Mouse (Mus musculus) liver, postnatal 0 days (tissue): ENCODE measurements around the gene Syt6. TPM values are rescaled to one million over a fixed set of nuclear protein-coding genes. Genes with fewer than 3 reads are reported as not detected.

Experiments used
- ATAC-seq: fragments of 200-750 bp; cut with Nextera tagmentation; 2 replicates; pipeline ENCODE4 v1.8.0; 2017; ENCODE audit warnings: mild to moderate bottlenecking, moderate library complexity
- DNase-seq: peaks from one replicate; pipeline ENCODE4 v3.0.0-alpha.2; 2016
- H3K27ac ChIP-seq: fragments of 300-500 bp; sonication (generic); 2 replicates; pipeline ENCODE4 v1.5.1; 2014; ENCODE audit warnings: antibody characterized with exemption, moderate library complexity, mild to moderate bottlenecking, low read depth
- H3K27me3 ChIP-seq: fragments of 300-500 bp; sonication (generic); 2 replicates; pipeline ENCODE4 v1.6.1; 2014; ENCODE audit warnings: low read length, control low read depth, mixed read lengths; ENCODE audit not compliant: insufficient read depth
- H3K36me3 ChIP-seq: fragments of 300-500 bp; sonication (generic); replicated peaks from 2 replicates; pipeline ENCODE4 v1.6.1; 2014; ENCODE audit warnings: mild to moderate bottlenecking, control low read depth, low read length, moderate library complexity, mixed read lengths; ENCODE audit not compliant: insufficient read depth
- H3K4me1 ChIP-seq: fragments of 300-500 bp; sonication (generic); 2 replicates; pipeline ENCODE4 v1.6.1; 2014; ENCODE audit warnings: antibody characterized with exemption, mild to moderate bottlenecking, control low read depth; ENCODE audit not compliant: insufficient read depth
- H3K4me2 ChIP-seq: fragments of 300-500 bp; sonication (generic); 2 replicates; pipeline ENCODE4 v1.6.1; 2014; ENCODE audit warnings: low read depth, mild to moderate bottlenecking, low read length, moderate library complexity, mixed read lengths
- H3K4me3 ChIP-seq: fragments of 300-500 bp; sonication (generic); 2 replicates; pipeline ENCODE4 v1.5.1; 2014; ENCODE audit warnings: low read depth, low read length
- H3K9ac ChIP-seq: fragments of 300-500 bp; sonication (generic); replicated peaks from 2 replicates; pipeline ENCODE4 v1.6.1; 2014; ENCODE audit warnings: mild to moderate bottlenecking, moderate library complexity
- H3K9me3 ChIP-seq: fragments of 300-500 bp; sonication (generic); 2 replicates; pipeline ENCODE4 v1.6.1; 2016; ENCODE audit warnings: mild to moderate bottlenecking, control low read depth, low read length, mixed read lengths
- CTCF ChIP-seq: sonication (generic); IDR thresholded peaks from 2 replicates; pipeline ENCODE4 v1.5.1; 2016; ENCODE audit warnings: antibody characterized with exemption, low read depth
- EP300 ChIP-seq: IDR thresholded peaks from 2 replicates; pipeline ENCODE4 v1.6.1; 2016; ENCODE audit warnings: antibody characterized with exemption, low read depth, mild to moderate bottlenecking
- WGBS: fragments of 180-500 bp; shearing (Covaris S2); extraction: QIAGEN DNeasy Blood & Tissue Kit; methylation state at CpG from one replicate; pipeline ENCODE4 v1.1.7; 2014; ENCODE audit not compliant: insufficient replicate concordance; 5-methylcytosine and 5-hydroxymethylcytosine counted together
- polyA plus RNA-seq: library from polyadenylated mRNA; unstranded; fragments of >200 nt; fragmentation: Nextera tagmentation; extraction: Ambion mirVana; gene quantifications from 2 replicates; pipeline ENCODE4 v1.2.1, GENCODE M21; 2015

Gene Syt6
- polyA plus RNA-seq, 1 experiment from 2014 or later = not detected

GRCm38 (mm10) chr3:103648486-103648885, 73.5 kb downstream of the Syt6 start:
- no peak overlapping the region for H3K4me2 ChIP-seq
- no peaks in the 10 kb centered on the region for H3K9me3 ChIP-seq
- ATAC-seq (no peak), DNase-seq (no peak)
- H3K9ac ChIP-seq = no peak overlapping the region
- no peak for TF ChIP-seq EP300
- TF ChIP-seq CTCF = no peak
- H3K27me3 ChIP-seq = no peaks in the 10 kb centered on the region
- no peaks in the 10 kb centered on the region for H3K36me3 ChIP-seq
- H3K27ac ChIP-seq = no peak overlapping the region
- no peak overlapping the region for H3K4me3 ChIP-seq
- no peaks in the 10 kb centered on the region for H3K4me1 ChIP-seq
- WGBS = 61% methylated on average over 4 of the region's 4 CpGs

DNA sequence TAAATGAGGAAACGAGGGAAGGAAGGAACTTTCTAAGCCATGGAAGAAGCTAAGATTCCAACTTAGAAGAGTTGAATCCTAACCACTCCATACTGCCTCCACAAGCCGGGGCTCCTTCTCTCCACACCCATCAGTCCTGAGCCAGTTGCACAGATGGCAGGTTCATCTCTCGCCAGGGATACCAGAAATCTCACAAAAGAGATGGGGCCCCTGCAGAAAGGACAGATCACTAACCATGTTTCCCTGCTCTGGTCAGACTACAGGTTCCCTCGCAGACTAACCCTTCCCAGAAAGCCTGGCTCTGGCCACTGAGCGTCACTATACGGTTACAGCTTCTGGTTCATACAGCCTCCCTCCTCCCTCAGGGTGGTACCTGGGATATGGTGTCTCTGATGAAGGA, 74.7 kb downstream of the Syt6 start:
- Histone ChIP-seq H3K9me3 (no peaks in the 10 kb centered on the region), H3K9ac (no peak overlapping the region), H3K27ac (no peak overlapping the region), H3K4me1 (no peaks in the 10 kb centered on the region), H3K27me3 (no peaks in the 10 kb centered on the region), H3K4me3 (no peak overlapping the region), H3K36me3 (no peaks in the 10 kb centered on the region), H3K4me2 (no peak overlapping the region)
- ATAC-seq (no peak), DNase-seq (no peak)
- no peak for TF ChIP-seq EP300
- TF ChIP-seq CTCF = no peak
- 78% methylated on average over 6 of the region's 6 CpGs for WGBS

GRCm38 (mm10) chr3:103650406-103650805, 75.4 kb downstream of the Syt6 start:
- ATAC-seq (no peak), DNase-seq (no peak)
- H3K4me2 ChIP-seq = no peak overlapping the region
- H3K27ac ChIP-seq = no peak overlapping the region
- H3K36me3 ChIP-seq = no peaks in the 10 kb centered on the region
- H3K4me3 ChIP-seq = no peak overlapping the region
- H3K27me3 ChIP-seq = no peaks in the 10 kb centered on the region
- no peaks in the 10 kb centered on the region for H3K4me1 ChIP-seq
- H3K9ac ChIP-seq = no peak overlapping the region
- TF ChIP-seq EP300 (no peak), CTCF (no peak)
- 65% methylated on average over 1 of the region's 1 CpGs for WGBS
- no peaks in the 10 kb centered on the region for H3K9me3 ChIP-seq

DNA sequence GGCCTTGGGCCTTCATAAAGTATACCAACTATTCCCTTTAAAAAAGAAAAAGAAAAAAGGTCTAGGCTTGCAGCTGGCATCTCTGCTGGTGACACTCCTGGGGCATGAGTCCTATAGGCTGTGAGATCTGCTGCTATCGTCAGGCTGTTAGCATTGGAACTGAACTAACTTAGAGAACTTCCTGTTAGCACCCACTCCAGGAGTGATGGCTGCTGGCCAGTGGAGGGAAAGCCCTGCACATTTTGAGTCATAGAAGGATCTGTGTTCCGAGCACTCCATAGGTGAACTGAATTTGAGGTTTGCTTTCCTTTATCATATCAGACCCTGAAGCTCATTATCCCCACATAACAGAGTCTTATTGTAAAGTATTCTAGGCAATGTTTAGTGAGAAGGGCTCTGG, 85.0 kb downstream of the Syt6 start:
- Histone ChIP-seq H3K27me3 (no peaks in the 10 kb centered on the region), H3K4me1 (no peaks in the 10 kb centered on the region), H3K4me3 (no peak overlapping the region), H3K36me3 (no peaks in the 10 kb centered on the region), H3K9ac (no peak overlapping the region), H3K4me2 (no peak overlapping the region), H3K9me3 (no peaks in the 10 kb centered on the region), H3K27ac (no peak overlapping the region)
- WGBS = 41% methylated on average over 2 of the region's 2 CpGs
- TF ChIP-seq CTCF (no peak), EP300 (no peak)
- ATAC-seq (no peak), DNase-seq (no peak)

- TF ChIP-seq CTCF (no peak), EP300 (no peak)
- no peaks in the 10 kb centered on the region for H3K4me1 ChIP-seq
- no peak overlapping the region for H3K4me2 ChIP-seq
- no peak for DNase-seq
- H3K9me3 ChIP-seq = no peaks in the 10 kb centered on the region
- no peak overlapping the region for H3K4me3 ChIP-seq
- H3K27ac ChIP-seq = no peak overlapping the region
- no peaks in the 10 kb centered on the region for H3K27me3 ChIP-seq
- H3K36me3 ChIP-seq = no peaks in the 10 kb centered on the region
- H3K9ac ChIP-seq = no peak overlapping the region
- no peak for ATAC-seq
- WGBS = 81% methylated on average over 8 of the region's 8 CpGs
These were observed 86.7 kb downstream of the Syt6 start for GRCm38 (mm10) chr3:103661714-103662113.

- Histone ChIP-seq H3K27ac (no peak overlapping the region), H3K4me1 (no peaks in the 10 kb centered on the region), H3K4me2 (no peak overlapping the region), H3K9me3 (no peaks in the 10 kb centered on the region), H3K27me3 (no peaks in the 10 kb centered on the region), H3K4me3 (no peak overlapping the region), H3K9ac (no peak overlapping the region), H3K36me3 (no peaks in the 10 kb centered on the region)
- TF ChIP-seq EP300 (no peak), CTCF (no peak)
- DNase-seq (no peak), ATAC-seq (no peak)
- WGBS = 82% methylated on average over 3 of the region's 3 CpGs
These were observed 88.4 kb downstream of the Syt6 start for GRCm38 (mm10) chr3:103663385-103663784.

DNA sequence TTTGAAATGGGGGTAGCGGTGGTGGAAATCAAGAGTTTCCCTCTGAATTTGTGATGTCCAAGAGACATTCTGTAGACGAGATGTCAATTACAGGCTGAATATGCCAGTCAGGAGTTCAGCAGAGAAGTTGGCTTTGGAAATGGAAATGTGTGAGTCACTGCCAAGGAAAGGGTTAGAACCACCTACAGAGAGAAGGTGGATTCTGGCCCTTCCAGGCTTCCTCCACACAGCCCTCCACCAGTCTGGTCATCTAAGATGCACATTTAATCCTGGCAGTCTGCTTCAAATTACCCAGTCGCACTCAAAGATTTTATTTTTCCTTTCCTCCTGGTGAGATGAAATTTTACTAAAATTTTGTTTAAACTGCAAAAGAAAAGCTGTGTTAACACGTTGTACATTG, 97.1 kb downstream of the Syt6 start:
- Histone ChIP-seq H3K9me3 (no peaks in the 10 kb centered on the region), H3K9ac (no peak overlapping the region), H3K27ac (no peak overlapping the region), H3K27me3 (no peaks in the 10 kb centered on the region), H3K4me2 (no peak overlapping the region), H3K4me1 (no peaks in the 10 kb centered on the region), H3K36me3 (no peaks in the 10 kb centered on the region), H3K4me3 (no peak overlapping the region)
- DNase-seq (no peak), ATAC-seq (no peak)
- 62% methylated on average over 4 of the region's 4 CpGs for WGBS
- TF ChIP-seq EP300 (no peak), CTCF (no peak)
